Mouse (Mus musculus): Measurements from ENCODE around the gene Olfr99. TPM values are rescaled to one million over a fixed set of nuclear protein-coding genes. Genes with fewer than 3 reads are reported as not detected.

Olfr99 gene
- 1 to 10 TPM; 2.4 to 4.4 TPM for polyA plus RNA-seq (2017; shearing (Covaris generic))

GRCm38 (mm10) chr17:37283360-37283759 lies at the start of gene Olfr99:
TSS of gene Olfr99 (minus strand) at chr17:37283460.

GRCm38 (mm10) chr17:37316954-37317353 lies 33.7 kb upstream of the Olfr99 start, which contains the start of gene Olfr102:
TSS of gene Olfr102 (minus strand) at chr17:37317054.

GRCm38 (mm10) chr17:37304213-37304612 lies 21.0 kb upstream of the Olfr99 start, which contains the start of gene Olfr101:
TSS of gene Olfr101 (minus strand) at chr17:37304313.

GRCm38 (mm10) chr17:37270058-37270701 lies 13.1 kb downstream of the Olfr99 start, which contains the start of gene H2-M3:
TSS of gene H2-M3 (plus strand) at chr17:37270220.

GRCm38 (mm10) chr17:37263626-37264025 lies 19.6 kb downstream of the Olfr99 start, which contains the start of gene Olfr98:
TSS of gene Olfr98 (minus strand) at chr17:37263749.

GRCm38 (mm10) chr17:37237230-37237629 lies 46.0 kb downstream of the Olfr99 start, which contains the start of gene Olfr97:
TSS of gene Olfr97 (minus strand) at chr17:37237330.

Other genes starting within 250 kb of the Olfr99 start
- 10 to 100 TPM in 1 of 2 experiments, 1 to 10 TPM in 1; 8.3 to 13.7 TPM for gene Gabbr1, start 237.5 kb downstream of the Olfr99 start, polyA plus RNA-seq (2017; shearing (Covaris generic))
- under 1 TPM; 0.16 to 0.42 TPM for gene Olfr90, start 195.0 kb downstream of the Olfr99 start, polyA plus RNA-seq (2017; shearing (Covaris generic))
- gene Olfr91, start 185.2 kb downstream of the Olfr99 start, polyA plus RNA-seq (2017; shearing (Covaris generic)), result under 1 TPM; 0.10 to 0.13 TPM
- under 1 TPM in 1 of 2 experiments, not detected in 1; 0.13 TPM for gene Olfr92, start 163.4 kb downstream of the Olfr99 start, polyA plus RNA-seq (2017; shearing (Covaris generic))
- gene Olfr93, start 122.0 kb downstream of the Olfr99 start, polyA plus RNA-seq (2017; shearing (Covaris generic)), result not detected
- gene Ubd, start 89.6 kb downstream of the Olfr99 start, polyA plus RNA-seq (2017; shearing (Covaris generic)), result 1 to 10 TPM in 1 of 2 experiments, under 1 TPM in 1; 0.17 to 2.7 TPM
- gene Olfr94, start 82.5 kb downstream of the Olfr99 start, polyA plus RNA-seq (2017; shearing (Covaris generic)), result not detected
- gene Olfr95, start 70.3 kb downstream of the Olfr99 start, polyA plus RNA-seq (2017; shearing (Covaris generic)), result not detected
- under 1 TPM; 0.19 to 0.78 TPM for gene Olfr96, start 63.3 kb downstream of the Olfr99 start, polyA plus RNA-seq (2017; shearing (Covaris generic))
- gene Olfr97, start 46.1 kb downstream of the Olfr99 start, polyA plus RNA-seq (2017; shearing (Covaris generic)), result not detected
- under 1 TPM in 1 of 2 experiments, not detected in 1; 0.33 TPM for gene Olfr98, start 19.7 kb downstream of the Olfr99 start, polyA plus RNA-seq (2017; shearing (Covaris generic))
- gene H2-M3, start 13.2 kb downstream of the Olfr99 start, polyA plus RNA-seq (2017; shearing (Covaris generic)), result 100 to 1,000 TPM; 103 to 115 TPM
- under 1 TPM in 1 of 2 experiments, not detected in 1; 0.34 TPM for gene Olfr101, start 20.9 kb upstream of the Olfr99 start, polyA plus RNA-seq (2017; shearing (Covaris generic))
- gene Olfr102, start 33.6 kb upstream of the Olfr99 start, polyA plus RNA-seq (2017; shearing (Covaris generic)), result 1 to 10 TPM in 1 of 2 experiments, under 1 TPM in 1; 0.46 to 1.3 TPM
- not detected for gene Olfr103, start 56.2 kb upstream of the Olfr99 start, polyA plus RNA-seq (2017; shearing (Covaris generic))
- gene Olfr104-ps, start 76.1 kb upstream of the Olfr99 start, polyA plus RNA-seq (2017; shearing (Covaris generic)), result not detected
- gene Olfr105-ps, start 95.6 kb upstream of the Olfr99 start, polyA plus RNA-seq (2017; shearing (Covaris generic)), result under 1 TPM in 1 of 2 experiments, not detected in 1; 0.12 TPM
- not detected for gene Olfr106-ps, start 106.9 kb upstream of the Olfr99 start, polyA plus RNA-seq (2017; shearing (Covaris generic))
- under 1 TPM; 0.05 to 0.44 TPM for gene Olfr107, start 115.8 kb upstream of the Olfr99 start, polyA plus RNA-seq (2017; shearing (Covaris generic))
- gene Olfr108, start 162.0 kb upstream of the Olfr99 start, polyA plus RNA-seq (2017; shearing (Covaris generic)), result not detected
- gene Olfr109, start 175.5 kb upstream of the Olfr99 start, polyA plus RNA-seq (2017; shearing (Covaris generic)), result under 1 TPM; 0.02 to 0.33 TPM
- gene H2-M2, start 200.1 kb upstream of the Olfr99 start, polyA plus RNA-seq (2017; shearing (Covaris generic)), result 1 to 10 TPM in 1 of 2 experiments, not detected in 1; 1.2 TPM
- not detected for gene Olfr110, start 209.0 kb upstream of the Olfr99 start, polyA plus RNA-seq (2017; shearing (Covaris generic))
- gene Olfr111, start 224.6 kb upstream of the Olfr99 start, polyA plus RNA-seq (2017; shearing (Covaris generic)), result not detected